Mouse (Mus musculus) urinary bladder, adult 2 months (tissue): ENCODE data around the gene Adamts1. TPM values are rescaled to one million over a fixed set of nuclear protein-coding genes. Genes with fewer than 3 reads are reported as not detected.

ENCODE experiments used
- DNase-seq: peaks from one replicate; pipeline ENCODE4 v3.0.0; 2022; ENCODE audit warnings: low spot score
- polyA plus RNA-seq: library from polyadenylated mRNA; depleted of rRNA; stranded (reverse); fragments of >200 nt; gene quantifications from 2 replicates; pipeline ENCODE4 v1.2.3, GENCODE M21; 2012; rRNA removed

Gene Adamts1
- polyA plus RNA-seq, 1 experiment: 32.1 TPM

GRCm38 (mm10) chr16:85765697-85766096, 37.2 kb downstream of the Adamts1 start:
- no peak for DNase-seq

- no peak for DNase-seq
These were observed 37.7 kb downstream of the Adamts1 start for GRCm38 (mm10) chr16:85765167-85765566.

- no peak for DNase-seq
These were observed 40.8 kb downstream of the Adamts1 start for GRCm38 (mm10) chr16:85762052-85762665.

- no peak for DNase-seq
These were observed 41.8 kb downstream of the Adamts1 start for GRCm38 (mm10) chr16:85760961-85761580.

GRCm38 (mm10) chr16:85756101-85756819, 46.7 kb downstream of the Adamts1 start:
- no peak for DNase-seq

GRCm38 (mm10) chr16:85749335-85749734, 53.6 kb downstream of the Adamts1 start:
- DNase-seq: no peak

GRCm38 (mm10) chr16:85747589-85748360, 55.1 kb downstream of the Adamts1 start:
- DNase-seq: no peak

GRCm38 (mm10) chr16:85746386-85746785, 56.5 kb downstream of the Adamts1 start:
- no peak for DNase-seq

Other genes starting within 250 kb of the Adamts1 start
- gene Cyyr1, start 249.7 kb downstream of the Adamts1 start, polyA plus RNA-seq: 5.7 and 7.4 TPM in 2 replicates
- gene Adamts5, start 98.7 kb upstream of the Adamts1 start, polyA plus RNA-seq: 6.5 and 6.8 TPM in 2 replicates